Mouse (Mus musculus): ENCODE results near the gene Znrf3. TPM values are rescaled to one million over a fixed set of nuclear protein-coding genes. Genes with fewer than 3 reads are reported as not detected.

Gene Znrf3
- polyA plus RNA-seq, 1 experiment from 2014 or later, result 7.8 TPM

DNA sequence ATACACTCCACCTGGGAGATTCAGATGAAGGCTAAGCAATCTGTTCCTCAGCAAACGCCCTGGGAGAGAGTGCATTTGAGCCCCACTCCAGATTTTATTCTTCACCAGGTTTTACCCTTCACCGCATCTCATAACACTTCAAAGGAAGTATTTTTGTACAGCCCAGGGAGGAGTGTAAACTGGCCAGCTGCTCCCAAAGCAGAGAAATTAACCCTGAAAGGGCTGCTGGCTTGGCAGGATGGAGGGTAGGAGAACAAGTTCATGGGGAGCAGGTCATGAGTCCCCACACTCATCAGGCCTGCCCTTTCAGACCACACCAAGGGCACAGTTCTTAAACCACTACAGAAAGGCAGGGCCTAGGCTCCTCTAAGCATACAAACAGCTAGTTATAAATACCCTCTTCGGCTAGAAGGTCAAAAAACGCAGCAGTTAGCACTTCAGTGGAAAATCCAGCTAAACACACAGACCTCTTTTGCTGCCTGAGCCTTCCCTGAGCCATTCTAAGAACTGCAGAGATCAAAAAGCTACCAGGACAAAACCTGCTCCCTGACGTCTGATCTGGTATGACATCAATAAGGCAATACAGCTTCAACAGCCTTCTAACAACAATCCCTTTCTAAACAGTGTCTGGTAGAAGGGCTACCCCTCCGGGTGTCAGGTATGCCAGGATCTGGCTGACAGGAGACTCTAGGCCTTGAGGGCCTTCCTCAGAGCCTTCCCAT lies 28.9 kb downstream of the Znrf3 start:
- no peaks in the 10 kb centered on the region for H3K36me3 ChIP-seq (ENCODE audit: control insufficient read depth, insufficient read depth, low read length)
- H3K4me2 ChIP-seq (ENCODE audit: low read length), result no peak overlapping the region
- H3K27me3 ChIP-seq (ENCODE audit: control insufficient read depth, insufficient read depth, low read length), result no peaks in the 10 kb centered on the region
- peak overlapping the region; percentile 7; the same call in 1 of the 2 replicates for H3K9ac ChIP-seq (replicated peaks; ENCODE audit: low read length)
- peak overlapping the region; percentile 65 for H3K27ac ChIP-seq (replicated peaks; ENCODE audit: low read depth, low read length)
- no peaks in the 10 kb centered on the region for H3K9me3 ChIP-seq (ENCODE audit: control insufficient read depth, low read length)
- DNase-seq (peak; percentile 61), ATAC-seq (ENCODE audit: low FRiP score, low TSS enrichment) (no peak; the same call in 1 of the 2 replicates)
- 12% methylated on average over 6 of the region's 6 CpGs for WGBS
- no peak overlapping the region for H3K4me3 ChIP-seq (replicated peaks; ENCODE audit: low read depth, low read length)
- H3K4me1 ChIP-seq (ENCODE audit: control insufficient read depth, insufficient read depth, low read length), result peaks cover 34% of the 10 kb centered on the region

DNA sequence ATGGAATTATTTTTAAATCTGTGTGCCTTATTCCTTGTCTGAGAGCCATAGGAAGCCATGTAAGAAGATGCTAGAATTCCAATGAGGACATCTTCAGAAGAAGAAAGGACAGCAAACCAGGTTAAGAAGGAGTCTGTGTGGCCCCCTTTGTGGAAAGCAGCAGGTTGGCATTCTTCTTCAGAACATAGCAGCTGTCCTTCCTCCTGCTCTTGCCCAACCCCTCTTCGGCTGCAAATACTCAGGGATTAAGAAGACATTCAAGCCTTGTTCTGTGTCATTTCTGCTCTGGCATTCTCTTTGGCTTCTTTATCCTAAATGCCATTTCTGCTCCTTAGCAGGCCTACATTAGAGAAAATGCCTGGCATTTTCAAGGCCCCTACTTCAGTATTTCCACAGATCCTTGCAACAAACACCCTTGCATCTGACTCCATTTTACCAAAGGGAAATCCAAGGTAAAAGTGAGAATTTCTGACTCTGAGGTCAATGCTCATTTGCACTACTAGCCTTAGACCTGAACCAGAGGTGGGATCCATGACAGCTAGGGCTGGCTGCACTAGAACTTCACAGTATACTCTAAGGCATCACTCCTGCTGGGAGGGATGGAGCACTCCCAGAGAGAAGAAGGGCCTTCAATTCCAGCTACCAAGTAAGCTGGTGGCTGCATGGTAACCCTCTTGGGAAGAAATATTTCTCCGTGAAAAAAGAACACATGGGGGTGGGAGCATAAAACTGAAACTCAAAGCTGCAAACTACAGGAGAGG lies 29.6 kb downstream of the Znrf3 start:
- ATAC-seq (ENCODE audit: low FRiP score, low TSS enrichment) (no peak), DNase-seq (no peak)
- Histone ChIP-seq H3K27me3 (ENCODE audit: control insufficient read depth, insufficient read depth, low read length) (no peaks in the 10 kb centered on the region), H3K4me3 (replicated peaks; ENCODE audit: low read depth, low read length) (no peak overlapping the region), H3K9me3 (ENCODE audit: control insufficient read depth, low read length) (no peaks in the 10 kb centered on the region), H3K36me3 (ENCODE audit: control insufficient read depth, insufficient read depth, low read length) (no peaks in the 10 kb centered on the region), H3K4me2 (ENCODE audit: low read length) (no peak overlapping the region), H3K4me1 (ENCODE audit: control insufficient read depth, insufficient read depth, low read length) (peaks cover 34% of the 10 kb centered on the region), H3K27ac (replicated peaks; ENCODE audit: low read depth, low read length) (no peak overlapping the region), H3K9ac (replicated peaks; ENCODE audit: low read length) (no peak overlapping the region)
- WGBS, result 22% methylated on average over 2 of the region's 2 CpGs

DNA sequence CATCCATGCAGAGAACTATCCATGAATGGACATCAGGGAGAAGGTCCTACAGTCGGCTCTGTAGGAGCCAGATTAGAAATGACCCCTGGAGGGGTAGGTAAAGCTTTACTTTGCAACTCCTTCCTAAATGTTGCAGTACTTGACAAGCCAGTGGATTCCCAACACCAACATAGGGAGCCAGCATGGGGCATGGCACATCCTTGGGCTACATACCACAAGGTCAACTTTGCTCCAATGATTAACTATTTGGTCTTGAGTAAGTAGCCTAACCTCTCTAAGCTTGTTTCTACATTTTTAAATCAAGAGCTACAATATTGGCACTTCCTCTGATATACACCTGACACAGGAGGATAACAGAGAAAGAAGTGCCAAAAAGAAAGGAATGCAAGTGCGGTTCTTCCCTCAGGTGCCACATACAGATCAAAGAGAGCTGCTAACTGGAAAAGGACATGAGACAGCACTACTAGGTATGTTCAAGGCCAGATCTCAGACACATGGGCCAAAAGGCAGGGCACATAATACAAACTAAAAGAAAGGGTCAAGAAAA lies 31.9 kb downstream of the Znrf3 start:
- no peak overlapping the region for H3K27ac ChIP-seq (replicated peaks; ENCODE audit: low read depth, low read length)
- no peak overlapping the region for H3K4me3 ChIP-seq (replicated peaks; ENCODE audit: low read depth, low read length)
- ATAC-seq (ENCODE audit: low FRiP score, low TSS enrichment) (no peak), DNase-seq (no peak)
- no peaks in the 10 kb centered on the region for H3K27me3 ChIP-seq (ENCODE audit: control insufficient read depth, insufficient read depth, low read length)
- peaks cover 34% of the 10 kb centered on the region for H3K4me1 ChIP-seq (ENCODE audit: control insufficient read depth, insufficient read depth, low read length)
- no peaks in the 10 kb centered on the region for H3K36me3 ChIP-seq (ENCODE audit: control insufficient read depth, insufficient read depth, low read length)
- 70% methylated on average over 2 of the region's 2 CpGs for WGBS
- H3K9ac ChIP-seq (replicated peaks; ENCODE audit: low read length), result no peak overlapping the region
- H3K9me3 ChIP-seq (ENCODE audit: control insufficient read depth, low read length), result no peaks in the 10 kb centered on the region
- H3K4me2 ChIP-seq (ENCODE audit: low read length), result no peak overlapping the region

- H3K4me2 ChIP-seq (ENCODE audit: low read length), result no peak overlapping the region
- no peak overlapping the region for H3K9ac ChIP-seq (replicated peaks; ENCODE audit: low read length)
- H3K27ac ChIP-seq (replicated peaks; ENCODE audit: low read depth, low read length), result 0 out of 2 replicates have a peak overlapping the region, but pooled peaks have one; percentile 26
- no peak overlapping the region for H3K4me3 ChIP-seq (replicated peaks; ENCODE audit: low read depth, low read length)
- peaks cover 34% of the 10 kb centered on the region for H3K4me1 ChIP-seq (ENCODE audit: control insufficient read depth, insufficient read depth, low read length)
- 26% methylated on average over 9 of the region's 9 CpGs for WGBS
- no peaks in the 10 kb centered on the region for H3K27me3 ChIP-seq (ENCODE audit: control insufficient read depth, insufficient read depth, low read length)
- no peaks in the 10 kb centered on the region for H3K36me3 ChIP-seq (ENCODE audit: control insufficient read depth, insufficient read depth, low read length)
- ATAC-seq (ENCODE audit: low FRiP score, low TSS enrichment) (peak; percentile 27; the same call in 1 of the 2 replicates), DNase-seq (peak; percentile 69)
- no peaks in the 10 kb centered on the region for H3K9me3 ChIP-seq (ENCODE audit: control insufficient read depth, low read length)
Observed at GRCm38 (mm10) chr11:5411577-5411976, 33.1 kb downstream of the Znrf3 start.

GRCm38 (mm10) chr11:5404180-5404579 lies 40.5 kb downstream of the Znrf3 start:
- WGBS, result 91% methylated on average over 2 of the region's 2 CpGs
- H3K9me3 ChIP-seq (ENCODE audit: control insufficient read depth, low read length), result no peaks in the 10 kb centered on the region
- H3K9ac ChIP-seq (replicated peaks; ENCODE audit: low read length), result no peak overlapping the region
- H3K4me1 ChIP-seq (ENCODE audit: control insufficient read depth, insufficient read depth, low read length), result no peaks in the 10 kb centered on the region
- no peak for ATAC-seq (ENCODE audit: low FRiP score, low TSS enrichment)
- DNase-seq, result no peak
- no peak overlapping the region for H3K4me3 ChIP-seq (replicated peaks; ENCODE audit: low read depth, low read length)
- no peak overlapping the region for H3K27ac ChIP-seq (replicated peaks; ENCODE audit: low read depth, low read length)
- H3K36me3 ChIP-seq (ENCODE audit: control insufficient read depth, insufficient read depth, low read length), result no peaks in the 10 kb centered on the region
- no peaks in the 10 kb centered on the region for H3K27me3 ChIP-seq (ENCODE audit: control insufficient read depth, insufficient read depth, low read length)
- H3K4me2 ChIP-seq (ENCODE audit: low read length), result no peak overlapping the region

DNA sequence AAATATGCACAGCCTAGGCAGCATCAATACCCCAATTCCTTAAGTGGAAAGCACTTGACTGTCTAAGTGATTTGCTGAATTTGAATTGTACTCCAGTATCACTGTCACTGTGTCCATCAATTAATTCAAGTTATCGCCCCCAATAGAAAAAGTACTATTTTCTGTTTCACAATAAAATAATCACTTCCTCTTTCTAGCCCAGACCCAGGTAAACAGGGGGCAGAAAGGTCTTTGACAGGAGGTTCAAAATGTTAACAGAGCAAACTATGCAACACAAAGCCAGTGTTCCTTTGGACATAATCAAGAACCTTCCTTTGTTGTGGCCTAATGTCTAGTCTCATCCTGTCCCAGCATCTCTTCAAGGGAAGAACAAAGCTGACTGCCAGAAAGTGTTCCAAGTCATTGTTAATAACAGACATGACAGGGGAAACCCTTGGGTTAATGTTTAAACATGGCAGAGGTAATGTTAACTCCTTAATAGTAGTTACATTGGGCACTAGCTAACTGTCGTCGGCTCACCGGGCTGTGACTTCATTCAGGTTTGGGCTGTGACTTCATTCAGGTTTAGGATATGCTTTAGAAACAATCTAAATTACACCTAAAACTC lies 42.4 kb downstream of the Znrf3 start:
- H3K4me3 ChIP-seq (replicated peaks; ENCODE audit: low read depth, low read length), result no peak overlapping the region
- 83% methylated on average over 4 of the region's 4 CpGs for WGBS
- H3K27ac ChIP-seq (replicated peaks; ENCODE audit: low read depth, low read length), result no peak overlapping the region
- H3K27me3 ChIP-seq (ENCODE audit: control insufficient read depth, insufficient read depth, low read length), result no peaks in the 10 kb centered on the region
- ATAC-seq (ENCODE audit: low FRiP score, low TSS enrichment) (no peak), DNase-seq (no peak)
- H3K36me3 ChIP-seq (ENCODE audit: control insufficient read depth, insufficient read depth, low read length), result no peaks in the 10 kb centered on the region
- no peak overlapping the region for H3K9ac ChIP-seq (replicated peaks; ENCODE audit: low read length)
- 0 out of 2 replicates have a peak, but pooled peaks cover 3% of the 10 kb centered on the region for H3K4me1 ChIP-seq (ENCODE audit: control insufficient read depth, insufficient read depth, low read length)
- H3K4me2 ChIP-seq (ENCODE audit: low read length), result no peak overlapping the region
- H3K9me3 ChIP-seq (ENCODE audit: control insufficient read depth, low read length), result no peaks in the 10 kb centered on the region

- Histone ChIP-seq H3K9me3 (ENCODE audit: control insufficient read depth, low read length) (no peaks in the 10 kb centered on the region), H3K4me1 (ENCODE audit: control insufficient read depth, insufficient read depth, low read length) (0 out of 2 replicates have a peak, but pooled peaks cover 3% of the 10 kb centered on the region), H3K36me3 (ENCODE audit: control insufficient read depth, insufficient read depth, low read length) (no peaks in the 10 kb centered on the region), H3K27ac (replicated peaks; ENCODE audit: low read depth, low read length) (no peak overlapping the region), H3K4me3 (replicated peaks; ENCODE audit: low read depth, low read length) (no peak overlapping the region), H3K4me2 (ENCODE audit: low read length) (no peak overlapping the region), H3K27me3 (ENCODE audit: control insufficient read depth, insufficient read depth, low read length) (no peaks in the 10 kb centered on the region), H3K9ac (replicated peaks; ENCODE audit: low read length) (no peak overlapping the region)
- 55% methylated on average over 3 of the region's 3 CpGs for WGBS
- DNase-seq (no peak), ATAC-seq (ENCODE audit: low FRiP score, low TSS enrichment) (no peak)
Observed at GRCm38 (mm10) chr11:5398301-5399053, 46.2 kb downstream of the Znrf3 start.

Data from midbrain, embryonic 14.5 days (tissue).